Mouse (Mus musculus): ENCODE data around the gene Pgm5.
A peak's percentile ranks its signal among the peaks of the same experiment; 100 is the strongest.
"Not testable (repeated sequence)": the region's sequence is repeated elsewhere in the genome, so short reads cannot be mapped to it uniquely, and the experiment has no call there.

The Pgm5 gene

DNA sequence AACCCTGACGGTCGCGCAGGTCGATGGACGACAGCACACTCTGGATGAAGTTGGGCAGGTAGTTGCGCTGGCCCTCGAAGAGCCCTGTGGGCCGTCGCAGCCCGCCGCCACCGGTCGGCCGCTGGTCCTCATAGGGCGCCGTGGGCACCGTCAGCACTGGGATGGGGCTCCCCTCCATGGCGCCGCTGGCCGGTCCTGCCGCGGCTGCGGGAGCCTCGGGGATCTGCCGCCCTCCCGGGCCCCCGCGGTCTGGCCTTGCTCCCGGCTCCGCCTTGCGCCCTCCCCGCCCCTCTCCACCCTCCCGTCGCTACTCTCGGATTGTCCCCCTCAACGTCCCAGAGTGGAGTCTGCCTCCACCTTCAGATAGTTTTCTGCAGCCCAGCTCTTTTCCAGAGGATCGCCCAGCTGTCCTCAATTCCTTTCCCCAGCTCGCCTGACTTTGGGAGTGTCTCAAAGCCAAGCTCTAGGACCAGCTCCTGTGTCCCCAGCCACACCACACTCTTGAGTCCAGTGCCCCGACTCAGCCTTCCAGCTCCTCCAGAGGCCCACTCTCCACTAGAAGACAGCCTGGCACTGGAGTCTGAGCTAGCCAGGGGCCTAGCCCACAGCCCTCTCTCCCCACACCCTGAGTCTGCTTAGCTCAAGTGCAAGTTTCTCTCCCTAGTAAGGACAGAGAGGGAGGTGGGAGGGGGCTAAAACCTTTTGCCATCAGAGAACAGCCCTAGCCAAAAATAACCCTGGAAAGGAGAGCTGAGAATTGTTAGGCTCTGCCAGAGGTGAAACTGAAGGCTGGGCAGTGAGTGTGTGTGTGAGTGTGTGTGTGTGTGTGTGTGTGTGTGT lies at the start of gene Pgm5:
Pgm5 (minus strand) TSS at position 244 of the 840 bp plus-strand sequence.
- DNase-seq (ENCODE audit: extremely low spot score, low spot score), result peak; percentile 50

DNA sequence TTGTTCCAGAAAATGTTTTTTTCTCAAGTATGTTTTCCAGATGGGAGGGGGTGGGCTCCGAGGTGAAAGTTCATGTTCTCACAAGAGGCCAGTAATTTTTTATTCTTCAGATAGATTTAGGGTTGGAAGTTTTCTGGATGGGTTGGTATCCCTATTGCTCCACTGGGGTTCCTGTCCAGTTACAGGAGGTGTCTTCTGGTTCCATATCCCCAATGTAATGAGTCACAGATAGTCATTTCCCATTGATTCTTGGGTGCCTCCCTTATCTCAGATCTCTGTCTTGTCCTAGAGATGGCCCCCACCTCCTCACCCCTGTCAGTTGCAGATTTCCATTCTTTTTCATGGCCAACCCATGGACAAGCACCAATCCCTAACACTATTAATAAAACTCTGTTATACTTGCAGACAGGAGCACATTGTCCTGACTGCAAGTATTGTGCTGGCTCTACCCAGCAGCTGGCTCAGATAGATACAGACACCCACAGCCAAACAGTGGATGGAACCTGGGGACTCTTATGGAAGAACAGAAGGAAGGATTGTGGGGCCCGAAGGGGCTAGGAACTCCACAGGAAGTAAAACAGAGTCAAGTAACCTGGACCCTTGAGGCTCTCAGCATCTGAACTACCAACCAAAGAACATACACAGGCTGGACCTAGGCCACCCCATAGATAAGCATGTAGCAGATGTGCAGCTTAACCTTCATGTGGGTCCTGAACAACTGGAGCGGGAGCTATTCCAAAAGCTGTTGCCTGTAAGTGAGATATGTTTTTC lies 46.9 kb upstream of the Pgm5 start:
- no peak for DNase-seq (ENCODE audit: extremely low spot score, low spot score)

DNA sequence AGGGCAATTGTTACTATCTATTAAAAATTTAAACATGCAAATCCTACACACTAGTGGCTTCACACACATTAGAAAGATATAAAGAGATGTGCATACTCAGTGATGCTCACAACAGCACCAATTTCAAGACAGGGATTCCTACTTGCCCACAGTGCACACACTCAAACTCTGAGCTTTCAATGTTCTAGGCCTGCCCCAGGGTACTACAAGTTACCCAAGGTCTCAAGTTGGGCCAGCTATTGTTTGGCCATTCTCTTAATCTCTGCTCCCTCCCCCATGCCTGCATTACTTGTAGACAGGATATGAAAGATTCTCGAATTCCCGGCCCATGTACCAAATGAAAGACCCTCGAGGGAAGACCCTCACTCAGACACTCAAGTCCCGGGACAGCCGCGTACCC lies 46.0 kb upstream of the Pgm5 start:
- no peak for DNase-seq (ENCODE audit: extremely low spot score, low spot score)

DNA sequence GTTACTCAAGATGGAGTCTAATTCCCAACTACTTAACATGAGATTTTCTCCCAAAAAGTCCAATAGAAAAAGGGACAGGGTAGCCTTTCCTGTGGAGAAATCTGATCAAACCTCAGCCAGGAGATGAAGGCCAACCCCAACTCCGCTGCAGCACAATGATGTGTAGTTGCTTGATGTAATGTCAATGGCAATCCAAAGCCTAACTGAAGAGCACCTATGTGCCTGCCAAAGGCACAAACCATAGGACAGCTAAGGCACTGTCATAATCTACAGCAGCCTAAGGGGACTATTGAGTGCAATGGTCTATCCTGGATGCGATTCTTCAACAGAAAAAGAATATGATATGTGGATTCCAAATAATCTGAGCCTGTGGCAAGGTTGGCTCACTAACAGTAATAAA lies 41.2 kb upstream of the Pgm5 start:
- DNase-seq (ENCODE audit: extremely low spot score, low spot score), result no peak

DNA sequence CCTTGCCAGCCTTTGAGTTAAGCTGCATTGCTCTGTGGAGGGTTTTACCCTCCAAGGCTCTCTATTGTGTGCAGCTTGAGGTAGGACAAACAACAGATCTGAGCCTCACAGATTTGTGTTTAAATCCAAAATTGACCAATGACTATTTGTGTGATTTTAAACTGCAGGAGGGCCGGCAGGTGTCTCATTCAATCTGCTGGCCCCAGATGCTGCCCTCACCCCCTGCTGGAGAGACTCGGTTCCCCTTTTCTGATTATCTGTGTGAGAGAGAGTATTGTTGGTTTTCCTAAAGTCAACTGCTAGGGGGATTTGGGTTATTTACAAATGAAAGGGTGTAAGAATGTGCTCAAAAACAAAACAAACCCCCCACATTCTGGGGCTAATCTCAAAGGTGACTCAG lies 40.6 kb upstream of the Pgm5 start:
- DNase-seq (ENCODE audit: extremely low spot score, low spot score), result no peak

DNA sequence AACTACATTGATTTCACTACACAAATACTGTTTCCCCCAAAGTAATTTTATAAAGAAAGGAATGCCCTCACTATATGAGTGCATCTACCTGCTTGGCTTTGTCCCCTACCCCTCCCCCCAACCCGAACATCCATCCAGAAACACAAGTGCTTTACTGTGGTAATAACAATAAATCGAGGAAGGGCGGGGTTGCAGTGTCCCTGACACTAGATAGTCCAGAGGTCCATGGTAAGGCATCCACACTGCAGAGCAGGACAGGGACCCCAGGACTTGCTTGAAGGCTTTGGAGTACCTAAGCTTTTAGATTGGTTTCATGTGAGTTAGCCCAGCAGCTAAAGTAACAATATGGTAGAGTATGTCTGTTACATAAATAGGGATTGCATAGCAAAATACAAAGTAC lies 40.0 kb upstream of the Pgm5 start:
- DNase-seq (ENCODE audit: extremely low spot score, low spot score), result no peak

DNA sequence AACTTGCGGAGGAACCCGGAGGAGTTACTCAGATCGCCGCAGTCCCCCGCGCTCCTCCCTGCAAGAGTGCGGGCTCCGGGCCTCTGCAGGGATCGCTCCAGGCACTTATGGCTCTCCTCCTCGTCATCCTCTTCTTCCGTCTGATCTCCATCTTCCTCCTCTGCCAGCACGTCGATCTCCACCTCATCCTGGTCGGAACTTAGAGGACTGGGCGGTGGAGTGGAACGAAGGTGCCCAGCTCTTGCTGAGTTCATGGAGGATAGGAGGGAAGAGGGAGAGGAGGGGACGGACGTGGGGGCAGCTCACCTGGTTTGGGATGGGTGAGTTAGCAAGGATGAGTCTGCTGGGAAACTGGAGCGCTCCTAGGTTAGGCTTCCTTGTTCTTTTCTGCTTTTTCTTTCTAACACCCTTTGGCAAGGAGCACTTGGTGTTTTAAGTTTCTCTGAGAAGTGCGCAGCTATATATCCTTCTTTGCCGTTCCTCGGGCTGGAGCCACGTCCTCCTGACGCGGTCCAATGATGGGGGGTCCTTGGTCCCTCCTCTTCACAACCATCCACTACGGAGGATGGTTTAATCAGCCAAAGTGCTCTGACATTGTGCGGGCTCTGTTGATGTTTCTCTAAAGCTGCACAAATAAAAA lies 39.0 kb upstream of the Pgm5 start, which contains the start of gene Foxd4:
Foxd4 (minus strand) TSS at position 617 of the 640 bp plus-strand sequence.
- peak; percentile 61 for DNase-seq (ENCODE audit: extremely low spot score, low spot score)

DNA sequence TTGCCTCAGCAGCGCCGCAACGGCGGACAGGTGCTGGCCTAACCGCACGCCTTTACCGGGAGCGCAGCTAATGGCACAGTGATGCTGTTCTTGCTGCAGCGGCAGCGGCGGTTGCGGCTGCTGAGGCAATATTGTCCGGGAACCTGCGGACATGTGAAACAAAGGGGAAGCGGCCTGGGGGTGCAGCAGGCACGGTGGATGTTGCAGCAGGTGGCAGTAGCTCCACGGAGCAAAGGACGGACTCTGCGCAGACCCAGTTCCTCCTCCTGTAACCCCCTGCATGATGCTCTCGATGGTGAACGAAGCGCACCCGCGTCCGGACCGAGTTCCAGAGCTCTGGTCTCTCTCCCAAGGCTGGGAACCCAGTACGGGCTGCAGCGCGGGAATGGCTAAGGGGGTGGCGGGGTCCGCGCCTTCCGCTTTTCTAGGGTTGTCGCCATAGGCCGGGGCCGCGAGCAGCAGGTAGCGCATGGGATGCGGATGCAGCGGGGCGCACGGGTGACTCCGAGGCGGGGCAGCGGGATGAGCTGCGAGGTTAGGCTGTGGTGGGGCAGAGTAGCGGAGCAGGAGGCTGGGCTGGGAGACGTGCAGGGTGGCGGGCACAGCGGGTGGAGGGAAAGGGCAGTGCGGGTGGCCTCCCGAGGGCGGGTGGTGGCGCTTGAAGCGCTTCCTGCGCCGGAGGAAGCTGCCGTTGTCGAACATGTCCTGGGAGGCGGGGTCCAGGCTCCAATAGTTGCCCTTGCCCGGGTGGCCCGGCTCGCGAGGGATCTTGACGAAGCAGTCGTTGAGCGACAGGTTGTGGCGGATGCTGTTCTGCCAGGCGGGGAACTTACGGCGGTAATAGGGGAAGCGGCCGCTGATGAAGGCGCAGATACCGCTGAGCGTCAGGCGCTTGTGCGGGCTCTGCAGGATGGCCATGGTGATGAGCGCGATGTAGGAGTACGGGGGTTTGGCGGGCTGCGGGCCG lies 38.2 kb upstream of the Pgm5 start:
- DNase-seq (ENCODE audit: extremely low spot score, low spot score), result peak; percentile 76

DNA sequence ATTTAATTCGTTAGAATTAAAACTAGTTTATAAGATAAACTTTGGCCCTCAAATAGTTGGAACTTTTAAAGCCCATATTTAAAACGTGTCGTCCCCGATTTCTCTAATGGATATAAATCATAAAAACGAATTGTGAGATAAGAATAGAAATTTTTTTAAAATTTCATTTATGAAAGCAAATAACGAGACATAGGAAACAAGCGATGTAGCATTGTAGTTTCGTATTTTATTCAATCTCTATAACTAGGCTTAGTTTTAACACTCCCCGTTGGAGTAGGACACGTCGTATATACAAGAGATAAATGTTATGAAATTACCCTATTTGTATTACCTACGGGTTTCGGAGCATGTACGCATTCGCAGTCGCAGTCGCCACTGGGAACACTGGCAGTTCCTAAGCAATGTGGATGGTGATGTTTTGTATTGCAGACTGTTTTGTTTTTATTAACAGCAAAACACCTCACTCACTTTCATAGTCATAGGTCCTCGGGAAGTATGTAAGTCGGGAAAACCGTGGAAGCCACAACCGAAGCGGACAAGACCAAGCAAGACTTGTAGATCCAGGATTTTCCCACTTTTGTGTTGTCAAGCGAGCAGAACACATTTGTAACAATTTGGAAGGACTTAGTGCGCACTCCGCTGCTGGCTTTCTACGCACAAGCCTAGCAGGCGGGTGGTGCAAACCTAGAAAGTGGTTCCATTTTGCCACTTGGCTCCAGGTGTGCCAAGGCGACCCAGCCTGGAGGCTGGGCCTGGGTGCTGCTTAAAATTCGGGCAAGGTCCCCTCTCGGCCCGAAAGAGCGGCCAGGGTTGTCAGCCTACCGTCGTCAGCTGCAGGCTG lies 37.3 kb upstream of the Pgm5 start:
- peak; percentile 67 for DNase-seq (ENCODE audit: extremely low spot score, low spot score)

DNA sequence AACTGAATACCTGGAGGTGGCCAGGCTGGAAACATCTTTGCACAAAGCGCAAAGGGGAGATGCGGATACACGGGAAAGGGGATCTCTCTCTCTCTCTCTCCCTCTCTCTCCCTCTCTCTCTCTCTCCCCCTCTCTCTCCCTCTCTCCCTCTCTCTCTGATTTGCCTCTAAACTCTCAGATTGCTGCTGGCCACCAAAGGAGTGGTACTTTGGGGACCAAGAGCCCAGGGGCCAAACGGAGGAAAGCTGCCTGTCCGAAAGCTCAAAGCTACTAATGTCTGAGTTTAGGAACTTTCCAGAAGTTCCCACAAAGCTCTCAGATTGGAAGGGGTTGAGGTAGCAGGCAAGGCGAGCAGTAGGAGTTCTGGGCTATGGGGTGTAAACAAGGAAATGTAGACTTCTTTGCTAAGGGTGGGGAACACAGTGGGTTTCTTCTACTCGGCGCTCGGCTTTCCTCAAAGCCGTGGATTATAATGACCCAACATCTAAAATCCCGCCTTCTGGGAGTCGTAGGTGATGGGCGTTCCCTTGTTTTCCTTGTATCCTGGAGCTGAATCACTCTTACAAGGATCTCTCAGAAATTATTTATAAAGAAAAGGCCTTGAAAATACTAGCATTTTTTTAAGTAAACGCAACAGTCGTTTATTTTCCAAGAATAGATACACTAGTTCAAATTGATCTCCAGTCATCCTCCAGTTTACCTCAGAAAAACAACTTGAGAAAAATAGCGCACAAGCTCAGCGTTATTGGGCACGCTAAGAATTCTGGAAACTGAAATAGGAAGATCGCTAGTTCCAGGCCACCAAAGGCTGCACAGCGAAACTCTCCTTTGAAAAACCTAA lies 36.5 kb upstream of the Pgm5 start:
- DNase-seq (ENCODE audit: extremely low spot score, low spot score), result peak; percentile 63

DNA sequence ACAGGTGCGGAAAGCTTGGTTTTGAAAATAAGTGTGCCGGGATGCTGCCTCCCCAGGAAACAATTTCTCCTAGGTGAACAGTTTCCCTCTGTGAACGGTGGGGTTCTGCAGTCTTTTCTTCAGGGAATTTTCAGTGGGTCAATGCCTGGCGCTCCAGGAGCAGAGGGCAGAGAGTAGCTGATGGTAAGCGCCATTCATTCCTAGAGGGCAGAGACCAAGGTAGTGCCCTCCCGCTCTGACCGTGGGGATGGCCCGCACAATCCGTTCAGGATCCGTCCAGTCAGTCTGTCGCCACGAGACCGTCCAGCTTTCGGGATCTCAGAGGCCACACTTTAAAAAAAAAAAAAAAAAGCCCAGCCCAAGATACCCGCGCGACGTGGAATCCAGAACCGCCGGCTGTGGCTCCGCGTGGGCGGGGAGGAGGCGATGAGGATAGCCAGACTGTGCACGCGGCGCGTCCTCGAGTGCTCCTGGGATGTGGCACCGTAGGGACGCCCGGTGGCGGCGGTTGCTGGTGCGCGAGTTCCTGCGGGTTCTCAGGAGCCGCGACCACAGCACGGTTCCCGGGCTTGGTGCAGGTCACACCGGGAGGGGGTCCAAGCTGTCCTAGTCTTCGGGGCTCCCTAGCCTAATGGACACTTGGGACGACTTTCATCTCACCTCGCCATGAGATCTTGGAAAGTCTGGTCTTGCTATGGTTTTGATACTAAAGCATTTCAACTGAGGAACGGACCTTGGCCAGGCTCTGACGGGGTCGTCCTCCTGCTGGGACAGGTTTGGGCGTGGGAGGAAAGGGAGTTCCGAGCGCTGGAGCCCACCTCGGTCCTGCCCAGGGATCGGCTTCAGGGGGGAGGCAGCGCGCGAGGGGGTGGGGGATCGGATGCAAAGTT lies 35.6 kb upstream of the Pgm5 start:
- DNase-seq (ENCODE audit: extremely low spot score, low spot score), result peak; percentile 63

DNA sequence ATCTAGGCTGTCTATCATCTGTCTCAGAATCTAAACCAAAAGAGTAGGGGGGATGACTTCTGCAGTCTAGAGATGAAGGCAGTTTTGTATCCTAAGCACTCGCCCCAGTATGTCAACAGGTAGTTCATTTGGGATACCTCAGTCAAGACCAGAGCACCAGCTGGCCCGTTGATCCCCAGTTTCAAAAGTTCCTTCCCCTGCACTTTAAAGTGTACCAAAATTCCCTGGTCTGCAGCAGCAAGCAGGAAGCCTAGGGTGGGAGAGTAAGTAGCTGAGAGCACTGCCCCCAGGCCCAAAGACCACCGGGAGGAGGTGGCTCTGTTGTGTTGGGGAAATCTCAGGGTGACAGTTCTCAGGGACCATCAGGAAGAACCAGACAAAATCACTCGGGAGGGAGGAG lies 34.9 kb upstream of the Pgm5 start:
- DNase-seq (ENCODE audit: extremely low spot score, low spot score), result no peak

DNA sequence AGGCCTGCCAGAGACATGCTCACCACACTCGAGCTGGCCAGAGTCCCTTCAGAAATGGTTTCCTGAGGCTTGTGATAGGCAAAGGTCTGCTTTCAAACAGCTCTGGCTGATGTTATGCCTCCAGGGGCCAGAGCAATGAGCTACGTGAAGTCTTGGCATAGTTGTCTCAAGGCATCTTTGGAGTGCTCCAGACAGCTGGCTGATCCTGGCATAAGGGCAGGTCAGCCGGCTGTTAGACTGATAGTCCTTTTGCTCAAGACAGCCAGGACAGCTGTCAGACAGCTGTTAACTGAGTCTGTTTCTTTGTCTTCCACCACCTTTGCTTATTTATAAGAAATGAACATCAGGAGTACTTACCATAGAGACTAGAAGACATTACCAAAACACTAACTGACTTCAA lies 25.2 kb upstream of the Pgm5 start:
- no peak for DNase-seq (ENCODE audit: extremely low spot score, low spot score)

DNA sequence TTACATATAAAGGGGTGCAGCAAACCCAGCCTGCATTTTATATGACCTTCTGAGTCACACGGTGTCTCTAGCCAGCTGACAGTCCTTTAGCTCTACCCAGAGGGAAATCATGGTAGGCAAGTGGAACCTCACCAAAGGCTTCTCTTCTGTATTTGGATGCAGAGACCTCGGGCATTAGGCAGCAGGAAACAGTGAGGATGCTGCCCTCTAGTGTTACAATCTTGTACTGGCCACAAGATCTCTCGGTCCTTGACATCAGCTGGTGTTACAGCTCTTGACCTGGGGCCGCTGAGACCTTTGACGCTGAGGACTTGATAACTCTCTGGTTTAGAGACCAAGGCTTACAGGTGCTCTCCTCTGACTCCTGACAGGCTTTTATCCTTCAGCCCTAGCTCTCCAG lies 23.8 kb upstream of the Pgm5 start:
- DNase-seq (ENCODE audit: extremely low spot score, low spot score), result peak; percentile 68

DNA sequence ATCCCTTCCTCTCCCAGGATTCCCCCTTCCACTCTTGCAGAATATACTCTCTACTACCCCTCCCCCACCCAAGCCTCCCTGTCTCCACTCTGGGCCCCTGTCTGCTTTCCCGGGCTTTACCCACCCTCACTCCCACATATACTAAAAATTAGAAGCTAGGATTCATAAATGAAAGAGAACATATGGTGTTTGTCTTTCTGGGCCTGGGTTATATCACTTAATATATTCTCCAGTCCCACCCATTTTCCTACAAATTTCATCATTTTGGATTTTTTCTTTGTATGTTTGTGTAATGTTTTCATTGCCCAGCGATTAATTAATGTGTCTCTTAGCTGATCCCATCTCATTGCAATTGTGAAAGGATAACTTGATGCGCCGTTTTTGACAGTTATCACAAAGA lies 19.6 kb upstream of the Pgm5 start:
- no peak for DNase-seq (ENCODE audit: extremely low spot score, low spot score)

DNA sequence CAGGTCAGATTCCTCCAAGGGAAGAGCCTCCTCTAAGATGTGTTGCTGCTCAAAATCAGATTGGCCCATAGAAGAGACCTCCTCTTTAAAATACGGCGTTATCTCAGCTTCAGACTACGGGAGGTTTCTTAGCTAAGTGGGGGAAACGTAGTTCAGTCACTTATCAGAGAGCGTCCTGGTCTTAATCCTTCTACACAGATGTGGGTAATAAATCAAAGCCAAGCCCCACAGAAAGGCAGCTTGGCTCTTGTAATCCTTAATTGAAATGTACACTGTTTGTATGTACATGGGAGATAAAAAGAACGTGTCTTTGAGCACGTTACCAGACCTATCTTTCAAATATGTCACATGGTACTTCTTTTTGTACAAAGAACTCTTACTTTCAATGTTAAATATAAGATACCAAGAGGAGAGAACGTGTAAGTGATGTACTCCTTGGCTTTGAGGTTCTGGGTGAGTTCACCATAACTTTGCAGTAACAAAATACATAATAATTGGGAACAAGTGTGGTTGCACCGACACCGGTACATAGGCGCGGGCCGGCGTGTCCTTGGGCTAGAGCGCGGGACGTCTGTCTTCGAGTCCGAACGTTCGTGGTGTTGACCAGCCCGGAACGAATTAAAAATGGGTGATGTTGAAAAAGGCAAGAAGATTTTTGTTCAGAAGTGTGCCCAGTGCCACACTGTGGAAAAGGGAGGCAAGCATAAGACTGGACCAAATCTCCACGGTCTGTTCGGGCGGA lies 13.6 kb upstream of the Pgm5 start, which contains the start of gene Gm10053:
Gm10053 (plus strand) TSS at position 558 of the 742 bp plus-strand sequence.
- DNase-seq (ENCODE audit: extremely low spot score, low spot score), result not testable (repeated sequence)

DNA sequence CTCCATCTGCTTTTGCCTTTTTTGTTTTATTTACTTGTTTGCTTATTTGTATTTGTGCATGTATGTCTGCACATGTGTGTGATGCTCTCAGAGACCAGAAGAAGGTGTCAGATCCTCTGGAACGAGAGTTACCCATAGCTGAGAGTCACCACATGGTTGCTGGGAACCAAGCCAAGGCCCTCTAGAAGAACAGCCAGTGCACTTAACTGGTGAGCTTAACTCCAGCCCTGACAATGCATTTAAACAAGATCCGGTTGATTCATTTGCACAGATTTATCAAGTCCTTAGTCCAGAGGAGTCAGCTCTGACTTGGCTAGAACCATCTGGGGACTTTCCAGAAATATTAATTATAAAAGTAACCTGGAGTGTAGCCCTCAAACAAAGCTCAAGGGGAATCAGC lies 12.2 kb upstream of the Pgm5 start:
- no peak for DNase-seq (ENCODE audit: extremely low spot score, low spot score)
